Mouse (Mus musculus): Measurements from ENCODE around the gene Vsig10.

Vsig10 gene

DNA sequence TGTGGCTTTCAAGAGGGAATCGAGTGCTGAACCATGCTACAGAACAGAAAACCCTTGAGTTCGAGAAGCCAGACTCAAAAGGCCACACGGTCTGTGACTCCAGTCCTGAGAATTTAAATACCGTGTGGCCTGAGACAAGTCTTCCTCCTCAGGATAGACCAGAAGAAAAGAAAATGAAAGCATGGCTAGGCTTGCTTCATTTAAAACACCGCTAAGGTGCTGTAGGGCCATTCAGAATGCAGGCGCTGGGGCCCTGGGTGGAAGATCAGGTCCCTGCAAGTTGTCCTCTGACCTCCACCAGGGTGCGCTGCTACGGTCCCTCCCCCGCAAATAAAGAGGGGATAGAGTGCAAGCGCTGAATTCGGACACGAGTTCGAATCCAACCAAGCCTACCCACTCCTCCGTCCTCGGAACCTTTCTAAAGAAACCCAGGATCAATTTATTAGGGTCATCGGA lies 69.4 kb downstream of the Vsig10 start:
- no peak for DNase-seq

DNA sequence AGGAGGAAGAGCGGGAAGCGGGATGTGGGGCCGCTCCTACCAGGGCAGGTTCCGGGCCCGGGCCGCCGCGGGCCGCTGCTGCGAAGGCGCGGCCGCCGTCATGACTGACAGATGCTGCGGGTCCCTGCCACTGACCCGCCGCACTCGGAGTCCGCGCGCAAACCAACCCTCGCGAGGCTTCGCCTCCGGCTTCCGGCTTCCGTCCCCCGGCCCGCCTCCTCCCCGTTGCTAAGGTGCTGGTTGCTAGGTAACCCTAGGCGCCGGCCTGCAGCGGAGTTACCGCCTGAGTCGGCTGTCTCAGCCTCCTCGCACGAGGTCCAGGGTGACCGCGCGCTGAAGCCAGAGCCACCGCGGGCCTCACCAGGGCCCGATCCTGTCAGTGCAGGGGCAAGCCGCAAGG lies 70.0 kb downstream of the Vsig10 start, which contains the start of gene Rfc5:
Rfc5 (minus strand) TSS at position 171 of the 400 bp plus-strand sequence.
- peak; percentile 96 for DNase-seq

- no peak for DNase-seq
These were observed 72.0 kb downstream of the Vsig10 start for GRCm38 (mm10) chr5:117390895-117391294.

- no peak for DNase-seq
These were observed 77.0 kb downstream of the Vsig10 start for GRCm38 (mm10) chr5:117395834-117396233.

- no peak for DNase-seq
These were observed 77.7 kb downstream of the Vsig10 start for GRCm38 (mm10) chr5:117396596-117397014.

DNA sequence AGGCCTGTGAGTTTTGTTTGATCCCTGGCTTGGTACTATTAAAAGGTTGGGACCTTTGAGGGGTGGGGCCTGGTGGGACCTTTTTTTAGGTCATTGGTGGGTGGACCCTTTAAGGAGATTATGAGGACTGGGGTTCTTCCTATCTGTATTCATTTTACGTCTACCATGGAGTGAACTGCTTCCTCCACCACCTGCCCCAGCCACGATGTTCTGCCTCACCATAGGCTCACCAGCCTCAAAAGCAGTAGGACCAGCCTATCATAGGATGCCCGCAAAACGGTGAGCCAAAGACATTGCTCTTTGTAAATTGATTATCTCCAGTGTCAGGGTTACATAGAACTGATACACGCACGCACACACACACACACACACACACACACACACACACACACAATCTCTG lies 78.5 kb downstream of the Vsig10 start:
- no peak for DNase-seq

DNA sequence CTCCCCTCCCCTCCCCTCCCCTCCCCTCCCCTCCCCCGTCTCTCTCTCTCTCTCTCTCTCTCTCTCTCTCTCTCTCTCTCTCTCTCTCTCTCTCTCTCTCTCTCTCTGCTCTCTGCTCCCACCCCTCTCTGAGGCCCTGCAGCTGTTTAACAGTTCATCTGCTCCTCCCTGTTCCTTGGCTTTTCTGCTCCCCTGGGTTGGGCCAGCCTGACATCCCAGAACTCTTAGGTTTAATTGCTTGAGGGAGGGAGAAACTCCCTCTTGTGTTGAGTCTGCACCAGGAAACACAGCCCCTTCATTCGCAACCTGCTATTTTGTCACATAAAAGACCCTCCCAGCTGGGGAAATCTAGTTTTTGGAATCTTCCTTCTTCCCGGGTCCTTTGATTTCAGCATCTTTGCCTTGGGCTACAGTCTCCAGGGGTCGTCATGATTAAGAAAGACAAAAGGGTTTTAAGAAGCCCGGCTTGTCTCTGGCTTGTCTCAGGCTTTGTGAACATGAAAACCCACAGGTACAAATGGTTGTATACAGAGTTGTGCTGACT lies 79.2 kb downstream of the Vsig10 start:
- DNase-seq, result no peak

DNA sequence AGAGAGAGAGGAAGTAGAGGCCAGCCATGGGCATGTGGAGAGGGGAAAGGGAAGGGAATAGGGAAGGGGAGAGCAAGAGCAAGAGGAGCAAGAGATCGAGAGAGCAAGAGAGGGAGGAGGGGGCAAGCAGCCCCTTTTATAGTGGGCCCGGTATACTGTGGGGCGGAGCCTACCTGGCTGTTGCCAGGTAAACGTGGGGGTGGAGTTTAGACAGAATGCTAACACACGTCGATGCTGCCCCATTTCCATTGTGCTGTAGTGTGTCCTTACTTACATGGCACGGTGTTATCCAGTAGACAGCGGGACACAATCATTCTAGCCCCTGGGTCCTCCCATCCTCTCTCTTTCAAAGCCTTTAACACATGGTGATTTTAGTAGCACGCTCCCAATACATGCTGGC lies 80.4 kb downstream of the Vsig10 start:
- DNase-seq, result no peak

- DNase-seq, result no peak
These were observed 84.7 kb downstream of the Vsig10 start for GRCm38 (mm10) chr5:117403609-117404008.
